Mouse (Mus musculus) lung, embryonic 16.5 days (tissue): Measurements from ENCODE around the gene Pdk2. TPM values are rescaled to one million over a fixed set of nuclear protein-coding genes. Genes with fewer than 3 reads are reported as not detected.

Source experiments
- ATAC-seq: fragments of 200-750 bp; cut with Nextera tagmentation; 2 replicates; pipeline ENCODE4 v1.8.0; 2017; ENCODE audit warnings: low read depth, mild to moderate bottlenecking, moderate library complexity
- H3K27ac ChIP-seq: fragments of 300-500 bp; sonication (generic); 2 replicates; pipeline ENCODE4 v1.5.1; 2014; ENCODE audit warnings: mild to moderate bottlenecking, control low read depth, low read length
- H3K27me3 ChIP-seq: fragments of 300-500 bp; sonication (generic); 2 replicates; pipeline ENCODE4 v1.6.1; 2014; ENCODE audit warnings: low read depth, low read length, mixed read lengths; ENCODE audit not compliant: control insufficient read depth, insufficient read depth
- H3K36me3 ChIP-seq: fragments of 300-500 bp; sonication (generic); 2 replicates; pipeline ENCODE4 v1.6.1; 2014; ENCODE audit warnings: low read length; ENCODE audit not compliant: control insufficient read depth, insufficient read depth
- H3K4me1 ChIP-seq: fragments of 300-500 bp; sonication (generic); replicated peaks from 2 replicates; pipeline ENCODE4 v1.6.1; 2014; ENCODE audit warnings: low read length, mixed read lengths; ENCODE audit not compliant: control insufficient read depth, insufficient read depth
- H3K4me2 ChIP-seq: fragments of 300-500 bp; sonication (generic); 2 replicates; pipeline ENCODE4 v1.6.1; 2014; ENCODE audit warnings: low read depth, low read length, control low read depth
- H3K4me3 ChIP-seq: fragments of 300-500 bp; sonication (generic); 2 replicates; pipeline ENCODE4 v1.5.1; 2014; ENCODE audit warnings: mild to moderate bottlenecking, low read length, control low read depth
- H3K9ac ChIP-seq: fragments of 300-500 bp; sonication (generic); 2 replicates; pipeline ENCODE4 v1.6.1; 2014; ENCODE audit warnings: low read length, control low read depth
- H3K9me3 ChIP-seq: fragments of 300-500 bp; sonication (generic); 2 replicates; pipeline ENCODE4 v1.6.1; 2016; ENCODE audit warnings: low read length; ENCODE audit not compliant: control insufficient read depth
- WGBS: fragments of 180-500 bp; shearing (Covaris S2); extraction: QIAGEN DNeasy Blood & Tissue Kit; methylation state at CpG from one replicate; pipeline ENCODE4 v1.1.7; 2014; 5-methylcytosine and 5-hydroxymethylcytosine counted together
- polyA plus RNA-seq: library from polyadenylated mRNA; unstranded; fragments of >200 nt; fragmentation: Nextera tagmentation; extraction: Ambion mirVana; gene quantifications from 2 replicates; pipeline ENCODE4 v1.2.1, GENCODE M21; 2015

Gene Pdk2
- polyA plus RNA-seq, 1 experiment from 2014 or later: 43.3 TPM

GRCm38 (mm10) chr11:94994947-94995772, 46.0 kb downstream of the Pdk2 start:
- WGBS: 74% methylated on average over 11 of the region's 11 CpGs
- no peak for ATAC-seq

GRCm38 (mm10) chr11:94994208-94994814, 46.8 kb downstream of the Pdk2 start:
- no peak for ATAC-seq
- H3K9me3 ChIP-seq: no peaks in the 10 kb centered on the region
- peaks cover 45% of the 10 kb centered on the region for H3K4me1 ChIP-seq

More at GRCm38 (mm10) chr11:94994947-94995772, 46.0 kb downstream of the Pdk2 start:
- peak overlapping the region; percentile 93 for H3K9ac ChIP-seq
- no peak overlapping the region for H3K27ac ChIP-seq
- peaks cover 18% of the 10 kb centered on the region for H3K36me3 ChIP-seq
- H3K27me3 ChIP-seq: no peaks in the 10 kb centered on the region
- H3K9me3 ChIP-seq: no peaks in the 10 kb centered on the region
- peak overlapping the region; percentile 96 for H3K4me2 ChIP-seq
- H3K4me3 ChIP-seq: peak overlapping the region; percentile 89
- H3K4me1 ChIP-seq: peaks cover 41% of the 10 kb centered on the region

GRCm38 (mm10) chr11:94992754-94993606, 48.2 kb downstream of the Pdk2 start:
- Histone ChIP-seq H3K27ac (peak overlapping the region; percentile 41), H3K9ac (peak overlapping the region; percentile 93), H3K27me3 (no peaks in the 10 kb centered on the region), H3K4me2 (peak overlapping the region; percentile 96), H3K36me3 (peaks cover 15% of the 10 kb centered on the region), H3K4me1 (peaks cover 55% of the 10 kb centered on the region), H3K4me3 (peak overlapping the region; percentile 89), H3K9me3 (no peaks in the 10 kb centered on the region)
- WGBS: 1% methylated on average over 22 of the region's 22 CpGs
- peak; percentile 4; the same call in 1 of the 2 replicates for ATAC-seq

More at GRCm38 (mm10) chr11:94994208-94994814, 46.8 kb downstream of the Pdk2 start:
- H3K27me3 ChIP-seq: no peaks in the 10 kb centered on the region
- H3K4me2 ChIP-seq: peak overlapping the region; percentile 96
- 36% methylated on average over 10 of the region's 10 CpGs for WGBS
- H3K9ac ChIP-seq: peak overlapping the region; percentile 93
- peaks cover 18% of the 10 kb centered on the region for H3K36me3 ChIP-seq
- H3K4me3 ChIP-seq: peak overlapping the region; percentile 89
- H3K27ac ChIP-seq: peak overlapping the region; percentile 41; the same call in 1 of the 2 replicates

GRCm38 (mm10) chr11:94992480-94992753, 48.7 kb downstream of the Pdk2 start:
- Histone ChIP-seq H3K4me3 (peak overlapping the region; percentile 89), H3K4me1 (peaks cover 56% of the 10 kb centered on the region), H3K4me2 (peak overlapping the region; percentile 96), H3K27me3 (no peaks in the 10 kb centered on the region), H3K9me3 (no peaks in the 10 kb centered on the region), H3K27ac (peak overlapping the region; percentile 45), H3K36me3 (peaks cover 11% of the 10 kb centered on the region), H3K9ac (peak overlapping the region; percentile 93)
- no peak for ATAC-seq
- WGBS: under 1% methylated on average over 20 of the region's 20 CpGs

GRCm38 (mm10) chr11:94991641-94992479, 49.3 kb downstream of the Pdk2 start:
- Histone ChIP-seq H3K27ac (peak overlapping the region; percentile 94), H3K4me3 (peak overlapping the region; percentile 89), H3K36me3 (peaks cover 7% of the 10 kb centered on the region), H3K9ac (peak overlapping the region; percentile 93), H3K4me2 (peak overlapping the region; percentile 96), H3K9me3 (no peaks in the 10 kb centered on the region), H3K4me1 (peaks cover 61% of the 10 kb centered on the region), H3K27me3 (no peaks in the 10 kb centered on the region)
- ATAC-seq: no peak
- WGBS: 0% methylated on average over 99 of the region's 99 CpGs

GRCm38 (mm10) chr11:94990749-94991577, 50.2 kb downstream of the Pdk2 start, which contains the start of gene Ppp1r9b:
Gene Ppp1r9b, plus strand, starts transcription at chr11:94991035.
- H3K27me3 ChIP-seq: no peaks in the 10 kb centered on the region
- H3K27ac ChIP-seq: peak within 1 kb of the TSS; percentile 94
- peak; percentile 83 for ATAC-seq
- H3K9me3 ChIP-seq: no peaks in the 10 kb centered on the region
- H3K4me3 ChIP-seq: peak within 1 kb of the TSS; percentile 89
- under 1% methylated on average over 37 of the region's 69 CpGs for WGBS
- no peaks in the 10 kb centered on the region for H3K36me3 ChIP-seq
- H3K4me2 ChIP-seq: peak within 1 kb of the TSS; percentile 96
- peaks cover 60% of the 10 kb centered on the region for H3K4me1 ChIP-seq
- peak within 1 kb of the TSS; percentile 93 for H3K9ac ChIP-seq

GRCm38 (mm10) chr11:94990102-94990748, 50.9 kb downstream of the Pdk2 start:
- peaks cover 53% of the 10 kb centered on the region for H3K4me1 ChIP-seq
- peak overlapping the region; percentile 94 for H3K27ac ChIP-seq
- peak overlapping the region; percentile 96 for H3K4me2 ChIP-seq
- no peaks in the 10 kb centered on the region for H3K27me3 ChIP-seq
- no peaks in the 10 kb centered on the region for H3K36me3 ChIP-seq
- H3K9me3 ChIP-seq: no peaks in the 10 kb centered on the region
- peak overlapping the region; percentile 93 for H3K9ac ChIP-seq
- WGBS: 43% methylated on average over 6 of the region's 6 CpGs
- peak overlapping the region; percentile 89 for H3K4me3 ChIP-seq
- no peak for ATAC-seq
